Mouse (Mus musculus): ENCODE measurements around the gene Gm21897.
"Not testable (repeated sequence)": the region's sequence is repeated elsewhere in the genome, so short reads cannot be mapped to it uniquely, and the experiment has no call there.

Gm21897 gene

DNA sequence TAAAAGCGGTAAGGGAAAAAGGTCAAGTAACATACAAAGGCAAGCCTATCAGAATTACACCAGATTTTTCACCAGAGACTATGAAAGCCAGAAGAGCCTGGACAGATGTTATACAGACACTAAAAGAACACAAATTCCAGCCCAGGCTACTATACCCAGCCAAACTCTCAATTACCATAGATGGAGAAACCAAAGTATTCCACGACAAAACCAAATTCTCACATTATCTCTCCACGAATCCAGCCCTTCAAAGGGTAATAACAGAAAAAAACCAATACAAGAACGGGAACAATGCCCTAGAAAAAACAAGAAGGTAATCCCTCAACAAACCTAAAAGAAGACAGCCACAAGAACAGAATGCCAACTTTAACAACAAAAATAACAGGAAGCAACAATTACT, at the start of gene Gm21897:
Gene Gm21897, plus strand, starts transcription at position 301 of the 400 bp plus-strand sequence.
- DNase-seq (ENCODE audit: inconsistent age in 2 of 2, low spot score in 1 of 2): not testable (repeated sequence)

DNA sequence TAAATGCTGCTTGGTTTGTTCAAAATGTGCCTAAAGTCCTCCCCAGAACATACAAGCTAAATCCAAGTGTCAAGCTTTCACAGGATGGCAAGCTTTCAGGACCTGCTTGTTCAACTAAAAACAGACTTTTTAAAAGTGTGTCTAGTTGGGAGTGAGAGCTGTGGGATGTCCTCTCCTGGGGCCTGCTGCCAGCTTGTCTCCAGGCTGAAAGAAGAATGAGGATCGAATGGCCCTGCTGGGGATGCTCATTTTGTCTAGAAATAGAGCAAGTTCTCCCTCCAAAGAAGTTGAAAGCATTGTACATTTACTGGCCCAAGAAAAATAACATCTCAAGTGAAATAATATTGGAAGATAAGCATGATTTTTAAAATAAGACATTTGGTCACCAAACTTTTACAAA, 45.0 kb upstream of the Gm21897 start:
- DNase-seq (ENCODE audit: inconsistent age in 2 of 2, low spot score in 1 of 2): peak in 1 of 2 experiments; percentile 12

DNA sequence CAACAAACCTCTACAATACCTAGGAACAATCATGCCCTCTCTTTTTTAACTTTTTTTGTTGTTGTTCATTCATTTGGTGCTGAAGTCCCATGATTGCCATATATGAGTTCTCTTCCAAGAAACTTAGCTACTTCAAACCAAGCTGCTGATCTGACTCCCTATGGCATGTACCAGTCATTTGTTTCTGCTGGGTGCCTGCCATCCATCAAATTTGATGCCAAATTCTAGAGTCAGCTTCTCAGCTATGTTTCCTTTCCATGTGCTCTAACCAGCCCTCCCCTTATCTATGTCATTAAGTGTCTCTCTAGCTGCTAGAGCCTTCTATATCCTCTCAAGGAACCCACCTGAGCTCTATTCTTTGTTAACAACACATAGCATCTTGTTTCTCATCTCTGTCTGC, 39.8 kb upstream of the Gm21897 start:
- peak in 1 of 2 experiments; percentile 11 for DNase-seq (ENCODE audit: inconsistent age in 2 of 2, low spot score in 1 of 2)

DNA sequence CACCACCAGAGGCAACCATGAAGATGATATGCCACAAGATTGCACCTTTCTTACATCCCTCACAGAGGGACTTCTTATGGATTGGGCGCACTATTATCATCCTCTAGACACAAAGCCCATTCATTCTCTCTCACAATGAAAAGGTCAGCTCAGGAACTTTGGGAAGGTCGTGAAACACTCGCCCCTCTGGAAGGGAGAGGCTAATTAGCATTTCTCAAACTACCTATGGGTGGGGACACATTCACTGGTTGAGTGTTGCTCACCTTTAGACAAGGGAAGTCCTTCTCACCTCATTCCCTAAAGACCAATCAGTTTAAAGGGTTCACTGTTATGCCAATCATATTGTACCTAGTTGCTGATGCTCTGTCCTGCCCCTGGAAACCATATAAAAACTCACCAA, 24.2 kb upstream of the Gm21897 start:
- DNase-seq (ENCODE audit: inconsistent age in 2 of 2, low spot score in 1 of 2): no peak

- DNase-seq (ENCODE audit: inconsistent age in 2 of 2, low spot score in 1 of 2): peak in 1 of 2 experiments; percentile 23
These were observed 23.0 kb upstream of the Gm21897 start for GRCm38 (mm10) chr16:15294289-15294688.

GRCm38 (mm10) chr16:15294911-15295659, 22.2 kb upstream of the Gm21897 start:
- peak; percentile 6 to 68 for DNase-seq (ENCODE audit: inconsistent age in 2 of 2, low spot score in 1 of 2)

DNA sequence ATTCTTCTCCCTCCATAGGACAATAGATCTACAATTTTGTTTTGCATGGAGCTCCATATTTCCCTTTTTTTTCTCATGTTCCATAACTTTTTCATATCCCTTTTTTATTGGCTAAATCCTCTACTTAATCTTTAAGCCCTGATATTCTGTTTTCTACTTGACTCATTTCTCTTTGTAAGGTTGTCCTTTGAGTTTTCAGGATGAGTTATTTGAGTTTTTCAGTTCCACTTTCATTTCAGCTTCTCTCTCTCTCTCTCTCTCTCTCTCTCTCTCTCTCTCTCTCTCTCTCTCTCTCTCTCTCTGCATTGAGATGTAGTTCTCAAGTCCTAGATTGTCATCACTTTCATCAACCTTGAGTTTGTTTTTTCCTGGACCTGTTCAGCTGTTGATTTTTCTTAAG, 17.3 kb downstream of the Gm21897 start:
- DNase-seq (ENCODE audit: inconsistent age in 2 of 2, low spot score in 1 of 2): no peak

DNA sequence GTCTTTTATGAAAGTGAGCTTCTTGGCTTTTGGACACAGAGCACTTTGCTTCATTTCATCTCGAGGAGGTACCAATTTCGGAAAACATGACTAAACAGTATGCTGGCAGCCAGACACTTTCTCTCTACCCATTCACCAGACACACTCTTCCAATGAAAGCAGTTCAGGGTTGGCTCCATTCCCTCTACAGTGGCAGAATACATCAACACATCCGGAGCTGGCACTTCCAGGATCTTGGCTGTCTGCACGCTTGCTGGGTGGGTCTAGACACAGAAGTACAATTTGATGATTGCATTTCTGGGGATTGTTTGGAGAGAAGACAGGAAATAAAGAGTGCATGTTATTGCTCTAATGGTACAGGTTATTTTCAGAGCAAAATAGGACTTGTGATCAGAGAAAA, 21.8 kb downstream of the Gm21897 start:
- peak; percentile 11 to 33 for DNase-seq (ENCODE audit: inconsistent age in 2 of 2, low spot score in 1 of 2)

DNA sequence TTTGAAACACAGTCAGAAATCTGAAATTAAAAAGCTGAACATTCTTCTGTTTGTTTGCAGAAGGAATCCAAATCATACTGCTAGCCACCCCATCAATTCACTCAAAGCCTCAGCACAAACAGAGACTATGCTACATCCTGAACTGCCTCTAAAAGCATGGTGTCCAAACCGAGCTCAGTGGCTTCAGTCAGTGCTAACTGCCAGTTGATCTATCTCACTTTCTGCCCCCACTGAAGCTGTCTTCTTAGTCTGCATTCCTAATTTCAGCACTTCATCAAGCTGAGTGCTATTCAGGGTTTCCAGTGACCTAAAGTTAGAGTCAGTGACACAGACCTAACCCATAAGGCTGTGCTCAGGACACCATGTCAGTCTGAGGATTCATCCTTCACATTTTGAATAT, 28.8 kb downstream of the Gm21897 start:
- no peak for DNase-seq (ENCODE audit: inconsistent age in 2 of 2, low spot score in 1 of 2)

GRCm38 (mm10) chr16:15349381-15349780, 32.1 kb downstream of the Gm21897 start:
- DNase-seq (ENCODE audit: inconsistent age in 2 of 2, low spot score in 1 of 2): no peak

DNA sequence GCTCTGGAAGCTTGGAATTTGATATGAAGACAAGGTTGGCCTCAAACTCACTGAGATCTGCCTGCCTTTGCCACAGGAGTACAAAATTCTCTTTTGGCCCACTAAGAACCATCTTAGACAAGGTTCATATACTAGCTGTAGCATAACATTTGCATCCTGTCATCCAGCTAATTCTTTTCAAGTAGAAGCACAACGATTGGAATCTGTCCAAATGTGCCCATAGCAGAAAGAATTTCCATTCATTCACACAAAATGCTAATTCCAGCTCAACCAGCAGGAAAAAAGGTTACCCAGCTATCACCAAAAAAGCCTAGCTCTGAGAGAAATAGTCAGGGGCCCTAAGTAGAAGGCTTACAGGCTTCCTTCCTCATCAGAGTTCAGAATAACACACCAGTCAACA, 34.0 kb downstream of the Gm21897 start:
- no peak for DNase-seq (ENCODE audit: inconsistent age in 2 of 2, low spot score in 1 of 2)

DNA sequence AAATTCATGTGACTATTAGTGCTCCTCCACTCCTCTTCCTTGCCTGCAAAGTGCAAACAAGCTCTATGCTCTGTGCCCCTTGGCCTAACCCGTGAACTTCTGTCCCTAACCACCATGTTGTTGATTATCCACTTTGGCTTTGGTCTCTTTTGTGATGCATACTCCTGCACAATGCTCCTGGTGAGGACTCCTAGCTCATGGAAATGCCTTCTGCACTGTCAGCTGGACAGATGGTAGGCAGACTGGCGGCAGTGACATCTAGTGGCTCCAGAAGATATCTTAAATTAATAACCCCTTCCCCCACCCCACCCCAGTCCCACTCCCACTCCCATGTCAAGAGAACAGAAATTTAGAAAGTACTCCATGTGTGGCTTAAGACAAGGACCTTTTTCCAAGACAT, 35.1 kb downstream of the Gm21897 start:
- peak in 1 of 2 experiments; percentile 28 for DNase-seq (ENCODE audit: inconsistent age in 2 of 2, low spot score in 1 of 2)

DNA sequence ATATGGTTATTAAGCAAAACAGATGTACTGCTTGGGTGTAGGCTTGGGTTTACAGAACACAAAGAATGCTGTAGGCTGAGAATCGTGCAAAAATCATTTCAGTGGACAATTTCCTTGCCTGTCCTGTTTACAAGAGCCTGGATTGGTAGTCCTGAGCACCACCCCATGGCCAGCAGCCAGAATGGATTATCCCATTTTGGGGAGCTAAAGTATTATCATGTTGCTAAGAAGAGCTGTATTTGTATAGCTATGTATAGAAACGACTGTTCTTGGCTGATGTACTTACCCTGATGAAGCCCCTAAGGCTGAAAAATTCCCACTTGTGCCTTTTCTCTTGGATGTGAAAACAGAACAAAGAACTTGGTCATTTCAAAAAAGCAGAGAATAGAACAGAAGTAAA, 37.6 kb downstream of the Gm21897 start:
- no peak for DNase-seq (ENCODE audit: inconsistent age in 2 of 2, low spot score in 1 of 2)

DNA sequence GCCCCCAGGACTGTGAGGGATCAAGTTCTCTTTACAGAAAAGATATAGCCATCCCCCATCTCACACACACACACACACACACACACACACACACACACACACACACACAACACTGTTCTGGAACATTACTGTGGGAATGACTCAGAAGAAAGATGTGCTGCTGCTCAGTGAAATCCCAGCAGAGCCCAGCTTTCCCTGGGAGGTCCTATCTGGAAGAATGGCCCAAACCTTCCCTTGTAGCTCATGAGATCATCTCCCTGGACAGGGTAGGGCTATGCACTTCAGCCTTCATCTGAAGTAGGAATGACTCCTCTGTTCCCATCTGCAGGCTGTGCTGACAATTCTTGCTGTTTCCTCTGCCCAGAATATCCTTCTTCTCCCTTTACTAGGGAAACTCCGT, 38.1 kb downstream of the Gm21897 start:
- DNase-seq (ENCODE audit: inconsistent age in 2 of 2, low spot score in 1 of 2): no peak

GRCm38 (mm10) chr16:15357766-15358165, 40.5 kb downstream of the Gm21897 start:
- no peak for DNase-seq (ENCODE audit: inconsistent age in 2 of 2, low spot score in 1 of 2)

GRCm38 (mm10) chr16:15359110-15359782, 42.0 kb downstream of the Gm21897 start:
- no peak for DNase-seq (ENCODE audit: inconsistent age in 2 of 2, low spot score in 1 of 2)

DNA sequence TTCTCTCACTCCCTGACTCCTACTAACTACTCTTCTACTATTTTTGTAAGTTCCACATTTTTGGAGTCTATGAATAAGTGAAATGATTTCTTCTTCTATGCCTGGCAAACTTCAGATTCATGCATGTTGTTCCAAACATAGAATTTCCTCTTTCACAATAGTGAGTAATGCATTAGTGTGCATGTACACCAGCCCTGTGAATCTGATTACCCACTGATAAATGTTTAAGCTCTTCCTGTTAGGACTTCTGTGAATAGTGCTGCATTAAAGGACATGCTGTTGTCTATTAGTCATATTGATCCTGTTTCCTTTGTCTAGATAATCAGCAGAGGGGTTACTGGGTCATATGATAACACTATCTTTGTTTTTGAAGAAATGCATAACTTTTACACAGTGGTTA, 43.6 kb downstream of the Gm21897 start:
- DNase-seq (ENCODE audit: inconsistent age in 2 of 2, low spot score in 1 of 2): no peak

All from adrenal gland, adult (tissue).